Mouse (Mus musculus): ENCODE results near the gene Prpf4. TPM values are rescaled to one million over a fixed set of nuclear protein-coding genes. Genes with fewer than 3 reads are reported as not detected.

The Prpf4 gene
- polyA plus RNA-seq, 1 experiment: 14.1 TPM

GRCm38 (mm10) chr4:62384159-62384558 is 24.4 kb upstream of the Prpf4 start:
- no peaks in the 10 kb centered on the region for H3K4me1 ChIP-seq (ENCODE audit: control insufficient read depth, insufficient read depth, low read length)
- no peak overlapping the region for H3K27ac ChIP-seq (ENCODE audit: insufficient read depth, low read length)
- H3K4me3 ChIP-seq (ENCODE audit: insufficient read depth, low read length): no peak overlapping the region
- TF ChIP-seq CTCF (IDR thresholded peaks at IDR 0.05; ENCODE audit: borderline replicate concordance, insufficient read depth, low read length) (no peak), POLR2A (IDR thresholded peaks at IDR 0.05; ENCODE audit: low read depth, low read length) (no peak)

DNA sequence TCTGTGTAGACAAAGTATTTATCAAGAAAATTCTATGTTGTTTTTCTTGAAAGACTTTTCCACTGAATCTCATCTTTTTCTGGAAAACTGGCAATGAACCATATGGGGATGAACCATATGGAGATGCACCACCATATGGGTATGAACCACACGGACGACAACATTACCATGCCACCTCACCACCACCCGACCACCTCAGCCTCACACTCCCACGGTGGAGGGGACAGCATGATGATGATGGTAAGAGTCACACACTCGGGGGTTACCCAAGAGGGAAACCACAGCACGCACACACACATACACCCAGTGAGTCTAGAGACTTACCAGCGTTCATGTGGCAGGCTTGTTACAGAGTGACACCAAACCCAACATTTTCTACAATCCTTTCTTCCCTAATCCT is 23.2 kb upstream of the Prpf4 start:
- no peak for TF ChIP-seq POLR2A (IDR thresholded peaks at IDR 0.05; ENCODE audit: low read depth, low read length)
- H3K4me3 ChIP-seq (ENCODE audit: insufficient read depth, low read length): no peak overlapping the region
- H3K4me1 ChIP-seq (ENCODE audit: control insufficient read depth, insufficient read depth, low read length): no peaks in the 10 kb centered on the region
- no peak overlapping the region for H3K27ac ChIP-seq (ENCODE audit: insufficient read depth, low read length)

DNA sequence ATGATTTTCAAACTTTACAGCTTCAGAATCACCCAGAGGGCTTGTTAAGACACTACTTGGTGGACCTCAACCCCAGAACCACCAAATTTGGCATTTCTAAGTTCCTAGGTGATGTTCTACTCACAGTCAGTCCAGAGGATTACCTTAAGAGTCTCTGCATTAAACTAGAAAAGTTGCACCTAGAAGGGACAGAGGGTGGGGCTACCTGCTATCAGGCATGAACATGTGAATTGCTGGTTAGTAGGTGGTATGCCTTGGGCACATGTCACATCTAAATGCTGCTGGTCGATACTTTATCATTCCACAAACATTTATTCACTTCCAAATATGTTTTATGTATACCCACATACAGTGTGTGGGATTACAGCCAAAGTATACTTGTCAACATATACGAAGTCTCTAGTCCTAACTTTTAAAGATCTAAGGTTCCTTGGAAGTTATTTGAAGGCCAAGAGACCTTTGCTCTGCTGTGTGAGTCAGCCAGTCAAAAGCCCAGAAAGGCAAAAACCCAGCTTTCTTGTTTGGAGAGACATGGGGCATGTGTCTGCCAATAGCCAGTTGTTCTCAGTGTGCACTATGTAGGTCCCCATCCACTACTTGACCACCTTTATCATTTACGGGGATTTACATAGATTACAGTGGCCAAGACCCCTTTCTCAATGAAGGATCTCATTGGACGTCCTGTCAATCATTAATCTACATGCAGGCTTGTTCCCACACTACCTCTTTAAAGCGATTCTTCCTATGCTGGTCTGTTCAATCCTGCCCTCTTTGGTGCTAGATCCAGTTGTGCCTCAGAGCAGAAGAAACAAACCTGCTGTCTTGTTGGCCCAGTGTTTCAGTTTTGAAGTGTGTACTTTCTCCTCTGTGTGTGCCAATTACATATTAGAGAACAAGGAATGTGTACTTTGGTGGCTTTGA is 18.7 kb upstream of the Prpf4 start:
- no peak overlapping the region for H3K4me3 ChIP-seq (ENCODE audit: insufficient read depth, low read length)
- no peak for TF ChIP-seq POLR2A (IDR thresholded peaks at IDR 0.05; ENCODE audit: low read depth, low read length)
- no peak for TF ChIP-seq CTCF (IDR thresholded peaks at IDR 0.05; ENCODE audit: borderline replicate concordance, insufficient read depth, low read length)
- H3K27ac ChIP-seq (ENCODE audit: insufficient read depth, low read length): no peak overlapping the region
- no peaks in the 10 kb centered on the region for H3K4me1 ChIP-seq (ENCODE audit: control insufficient read depth, insufficient read depth, low read length)

DNA sequence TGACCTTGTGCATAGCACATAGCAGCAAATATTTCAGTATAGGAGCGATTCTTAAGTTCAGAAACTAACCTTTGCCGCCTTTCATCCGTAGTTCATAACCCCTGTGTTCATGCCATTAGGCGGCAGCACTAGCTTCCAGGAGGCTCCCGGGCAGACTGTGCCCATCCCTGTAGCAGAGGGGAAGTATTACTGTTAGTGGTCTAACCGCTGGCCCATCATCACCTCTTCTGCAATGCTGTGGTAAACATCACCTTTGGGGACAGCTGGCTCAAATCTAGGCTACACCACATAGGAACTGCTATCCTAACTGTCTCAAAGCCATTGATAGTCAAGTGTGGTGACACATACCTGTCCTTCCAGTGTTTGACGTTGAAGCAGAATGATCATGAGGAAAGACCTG is 16.7 kb upstream of the Prpf4 start:
- H3K27ac ChIP-seq (ENCODE audit: insufficient read depth, low read length): no peak overlapping the region
- TF ChIP-seq CTCF (IDR thresholded peaks at IDR 0.05; ENCODE audit: borderline replicate concordance, insufficient read depth, low read length): no peak
- no peak for TF ChIP-seq POLR2A (IDR thresholded peaks at IDR 0.05; ENCODE audit: low read depth, low read length)
- H3K4me1 ChIP-seq (ENCODE audit: control insufficient read depth, insufficient read depth, low read length): no peaks in the 10 kb centered on the region
- no peak overlapping the region for H3K4me3 ChIP-seq (ENCODE audit: insufficient read depth, low read length)

- H3K4me3 ChIP-seq (ENCODE audit: insufficient read depth, low read length): no peak overlapping the region
- no peak overlapping the region for H3K27ac ChIP-seq (ENCODE audit: insufficient read depth, low read length)
- H3K4me1 ChIP-seq (ENCODE audit: control insufficient read depth, insufficient read depth, low read length): 0 out of 2 replicates have a peak, but pooled peaks cover 6% of the 10 kb centered on the region
- no peak for TF ChIP-seq CTCF (IDR thresholded peaks at IDR 0.05; ENCODE audit: borderline replicate concordance, insufficient read depth, low read length)
- no peak for TF ChIP-seq POLR2A (IDR thresholded peaks at IDR 0.05; ENCODE audit: low read depth, low read length)
These were observed 15.1 kb upstream of the Prpf4 start for GRCm38 (mm10) chr4:62393459-62393858.

GRCm38 (mm10) chr4:62395806-62396205 is 12.8 kb upstream of the Prpf4 start:
- TF ChIP-seq CTCF (IDR thresholded peaks at IDR 0.05; ENCODE audit: borderline replicate concordance, insufficient read depth, low read length) (no peak), POLR2A (IDR thresholded peaks at IDR 0.05; ENCODE audit: low read depth, low read length) (no peak)
- H3K27ac ChIP-seq (ENCODE audit: insufficient read depth, low read length): no peak overlapping the region
- H3K4me3 ChIP-seq (ENCODE audit: insufficient read depth, low read length): no peak overlapping the region
- peaks cover 7% of the 10 kb centered on the region; the same call in 1 of the 2 replicates for H3K4me1 ChIP-seq (ENCODE audit: control insufficient read depth, insufficient read depth, low read length)

GRCm38 (mm10) chr4:62397616-62398365 is 10.8 kb upstream of the Prpf4 start:
- peaks cover 7% of the 10 kb centered on the region; the same call in 1 of the 2 replicates for H3K4me1 ChIP-seq (ENCODE audit: control insufficient read depth, insufficient read depth, low read length)
- peak overlapping the region; percentile 52; the same call in 1 of the 2 replicates for H3K27ac ChIP-seq (ENCODE audit: insufficient read depth, low read length)
- TF ChIP-seq POLR2A (IDR thresholded peaks at IDR 0.05; ENCODE audit: low read depth, low read length) (no peak), CTCF (IDR thresholded peaks at IDR 0.05; ENCODE audit: borderline replicate concordance, insufficient read depth, low read length) (no peak)
- H3K4me3 ChIP-seq (ENCODE audit: insufficient read depth, low read length): no peak overlapping the region

GRCm38 (mm10) chr4:62398956-62399355 is 9.6 kb upstream of the Prpf4 start:
- peaks cover 7% of the 10 kb centered on the region; the same call in 1 of the 2 replicates for H3K4me1 ChIP-seq (ENCODE audit: control insufficient read depth, insufficient read depth, low read length)
- TF ChIP-seq POLR2A (IDR thresholded peaks at IDR 0.05; ENCODE audit: low read depth, low read length) (no peak), CTCF (IDR thresholded peaks at IDR 0.05; ENCODE audit: borderline replicate concordance, insufficient read depth, low read length) (no peak)
- peak overlapping the region; percentile 88 for H3K27ac ChIP-seq (ENCODE audit: insufficient read depth, low read length)
- no peak overlapping the region for H3K4me3 ChIP-seq (ENCODE audit: insufficient read depth, low read length)

DNA sequence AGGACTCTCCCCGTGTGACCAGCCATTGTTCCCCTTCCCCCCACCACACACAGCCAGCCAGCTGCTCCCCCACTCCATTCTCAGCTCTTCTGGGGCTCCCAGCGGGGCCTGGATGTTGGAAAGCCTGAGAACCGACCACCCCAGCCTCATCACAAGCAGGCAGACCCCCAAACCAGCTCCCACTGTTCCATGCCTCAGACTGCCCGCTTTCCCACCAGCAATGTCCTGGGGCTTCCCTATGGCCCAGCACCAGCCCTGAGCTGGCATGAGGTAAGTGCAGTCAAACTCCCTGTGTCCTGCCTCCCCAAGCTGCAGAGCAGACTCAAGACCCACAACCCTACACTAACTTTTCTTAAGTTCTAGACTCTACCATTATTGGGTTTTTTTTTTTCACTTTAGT is 2.5 kb upstream of the Prpf4 start:
- Histone ChIP-seq H3K4me3 (ENCODE audit: insufficient read depth, low read length) (no peak overlapping the region), H3K4me1 (ENCODE audit: control insufficient read depth, insufficient read depth, low read length) (no peaks in the 10 kb centered on the region), H3K27ac (ENCODE audit: insufficient read depth, low read length) (no peak overlapping the region)
- no peak for TF ChIP-seq CTCF (IDR thresholded peaks at IDR 0.05; ENCODE audit: borderline replicate concordance, insufficient read depth, low read length)
- no peak for TF ChIP-seq POLR2A (IDR thresholded peaks at IDR 0.05; ENCODE audit: low read depth, low read length)

Measured in embryonic fibroblast, embryonic 13.5 days (primary cell).